Mouse (Mus musculus) effector memory CD4-positive, alpha-beta T cell, adult 7 months (primary cell): ENCODE measurements around the gene Tmem164. TPM values are rescaled to one million over a fixed set of nuclear protein-coding genes. Genes with fewer than 3 reads are reported as not detected.

Experiments
- polyA plus RNA-seq: library from polyadenylated mRNA; unstranded; fragments of 100-300 nt; shearing (Covaris generic); gene quantifications from one replicate; pipeline ENCODE4 v1.2.1, GENCODE M21; 2017

Tmem164 gene
- 30.1 TPM for polyA plus RNA-seq

GRCm38 (mm10) chrX:142681056-142681615 lies at the start of gene Tmem164:
TSS of gene Tmem164 (plus strand) at chrX:142681406.

